Mouse (Mus musculus): Measurements from ENCODE around the gene Gpr27. TPM values are rescaled to one million over a fixed set of nuclear protein-coding genes. Genes with fewer than 3 reads are reported as not detected.
A peak's percentile ranks its signal among the peaks of the same experiment; 100 is the strongest.

Gene Gpr27
- polyA plus RNA-seq, 1 experiment from 2014 or later, result 0.23 TPM

DNA sequence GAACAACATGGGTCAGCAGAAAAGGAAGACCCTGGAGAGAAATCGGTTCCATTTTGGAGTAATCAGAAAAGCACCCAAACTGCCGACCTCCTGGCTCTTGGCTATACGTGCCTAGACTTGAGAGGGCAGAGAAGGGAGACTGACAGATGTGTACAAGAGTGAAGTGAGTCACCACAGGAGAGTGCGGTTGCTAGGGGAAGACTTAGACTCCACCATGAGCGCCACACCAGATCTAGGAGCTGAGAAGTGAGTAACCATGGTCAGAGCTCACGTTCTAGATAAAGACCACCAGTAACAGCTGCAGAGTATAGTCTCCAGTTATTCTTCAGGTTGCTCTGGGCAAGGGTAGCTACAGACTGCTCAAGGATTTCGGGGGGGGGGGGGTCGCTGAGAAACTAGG, 29.2 kb upstream of the Gpr27 start:
- Histone ChIP-seq H3K4me2 (no peak overlapping the region), H3K4me1 (peaks cover 19% of the 10 kb centered on the region; the same call in 1 of the 2 replicates), H3K27ac (no peak overlapping the region), H3K9ac (no peak overlapping the region), H3K4me3 (no peak overlapping the region), H3K36me3 (no peaks in the 10 kb centered on the region), H3K9me3 (replicated peaks) (no peaks in the 10 kb centered on the region), H3K27me3 (replicated peaks) (peaks cover 50% of the 10 kb centered on the region)
- ATAC-seq, result no peak
- 64% methylated on average over 8 of the region's 8 CpGs for WGBS (ENCODE audit: insufficient replicate concordance)

DNA sequence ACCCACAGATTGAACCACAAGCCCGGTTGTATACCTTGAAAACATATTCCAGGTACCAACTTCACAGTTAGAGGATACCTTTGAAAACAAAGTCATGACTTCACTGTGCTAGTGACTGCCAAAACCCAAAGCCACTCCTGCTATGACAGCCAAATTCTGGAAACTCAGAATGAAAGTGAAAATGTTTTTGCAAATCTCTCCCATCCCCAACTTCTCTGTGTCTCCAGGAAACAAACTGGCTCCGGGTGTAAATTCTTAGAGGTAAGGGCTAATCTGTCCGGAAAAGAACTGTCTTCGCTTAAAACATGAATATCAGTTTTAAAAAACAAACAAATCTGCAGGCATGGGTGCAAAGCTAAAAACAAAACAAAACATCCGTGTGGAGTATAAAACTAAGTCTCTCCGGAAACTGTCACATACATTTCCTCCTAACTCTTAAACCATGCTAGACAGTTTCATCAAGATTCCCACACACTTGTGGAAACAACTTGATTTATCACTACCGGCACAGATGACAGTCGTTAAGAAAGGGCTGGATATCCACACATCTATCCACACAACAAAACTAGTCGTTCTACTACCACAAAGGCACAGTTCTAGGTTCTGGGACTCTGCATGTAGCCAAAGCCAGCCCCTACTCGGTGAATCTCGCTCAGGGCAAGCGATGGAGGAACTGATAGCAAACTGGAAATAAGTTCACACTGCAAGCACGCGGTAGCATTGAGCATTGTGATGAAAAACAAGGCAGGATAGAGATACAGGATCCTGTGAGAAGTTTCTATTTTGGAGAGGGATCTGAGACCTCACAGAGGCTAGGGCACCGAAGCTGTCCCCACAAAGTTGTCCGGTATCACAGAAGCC, 26.8 kb upstream of the Gpr27 start:
- WGBS (ENCODE audit: insufficient replicate concordance), result 17% methylated on average over 16 of the region's 16 CpGs
- peak overlapping the region; percentile 57; the same call in 1 of the 2 replicates for H3K9ac ChIP-seq
- no peak for ATAC-seq
- peak overlapping the region; percentile 80 for H3K4me2 ChIP-seq
- peak overlapping the region; percentile 63 for H3K4me3 ChIP-seq
- H3K36me3 ChIP-seq, result no peaks in the 10 kb centered on the region
- no peaks in the 10 kb centered on the region for H3K9me3 ChIP-seq (replicated peaks)
- H3K27me3 ChIP-seq (replicated peaks), result peaks cover 68% of the 10 kb centered on the region
- H3K4me1 ChIP-seq, result peaks cover 19% of the 10 kb centered on the region; the same call in 1 of the 2 replicates
- H3K27ac ChIP-seq, result no peak overlapping the region

DNA sequence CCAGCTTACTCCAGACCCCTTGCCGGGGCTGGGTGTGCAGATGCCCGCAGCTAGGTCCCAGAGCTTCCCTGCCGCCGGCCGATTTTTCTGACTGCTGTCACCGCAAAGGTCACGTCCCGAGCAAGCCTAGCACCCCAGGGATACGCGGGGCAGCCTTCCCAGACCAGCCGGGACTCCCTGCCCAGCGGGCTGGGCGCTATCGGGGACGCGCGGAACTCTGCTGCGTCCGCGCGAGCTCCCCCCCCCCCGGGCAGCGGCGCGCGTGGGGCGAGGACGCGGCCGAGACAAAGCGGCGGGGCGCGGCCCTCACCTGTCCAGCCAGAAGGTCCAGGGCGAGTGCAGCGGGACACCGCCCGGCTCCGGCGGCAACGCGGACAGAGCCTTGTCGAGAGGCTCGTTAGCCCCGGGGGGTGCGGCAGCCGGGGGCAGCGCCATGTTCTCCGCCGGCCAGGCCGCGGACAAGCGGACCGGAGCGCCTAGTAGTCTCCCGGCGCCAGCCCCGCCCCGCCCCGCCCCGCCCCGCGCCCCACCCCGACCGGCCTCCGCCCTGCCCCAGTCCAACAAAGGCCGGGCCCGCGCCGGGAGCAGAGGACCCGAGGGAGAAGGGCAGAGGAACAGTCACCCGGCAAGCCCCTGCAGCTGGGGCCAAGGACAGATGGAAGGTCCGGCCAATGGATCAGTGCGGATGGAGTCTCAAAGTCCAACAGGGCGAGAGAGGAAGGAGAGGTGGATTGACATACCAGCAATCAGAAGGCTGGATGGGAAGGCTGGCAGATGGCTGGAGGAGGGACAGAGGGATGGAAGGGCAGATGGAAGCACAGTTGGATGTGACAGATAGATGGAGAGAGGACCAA, 25.9 kb upstream of the Gpr27 start, which contains the start of the genes Eif4e3 and Gm20696:
Eif4e3 (minus strand) TSS at position 454 of the 854 bp plus-strand sequence.
Gm20696 (minus strand) TSS at position 480 of the 854 bp plus-strand sequence.
- Histone ChIP-seq H3K27me3 (replicated peaks) (peaks cover 68% of the 10 kb centered on the region), H3K9ac (peak within 1 kb of the TSS; percentile 57), H3K4me1 (peaks cover 19% of the 10 kb centered on the region; the same call in 1 of the 2 replicates), H3K9me3 (replicated peaks) (no peaks in the 10 kb centered on the region), H3K4me2 (peak within 1 kb of the TSS; percentile 80), H3K27ac (no peak within 1 kb of the TSS), H3K4me3 (peak within 1 kb of the TSS; percentile 63), H3K36me3 (no peaks in the 10 kb centered on the region)
- WGBS (ENCODE audit: insufficient replicate concordance), result 1% methylated on average over 74 of the region's 75 CpGs
- ATAC-seq, result peak; percentile 53; the same call in 1 of the 2 replicates

DNA sequence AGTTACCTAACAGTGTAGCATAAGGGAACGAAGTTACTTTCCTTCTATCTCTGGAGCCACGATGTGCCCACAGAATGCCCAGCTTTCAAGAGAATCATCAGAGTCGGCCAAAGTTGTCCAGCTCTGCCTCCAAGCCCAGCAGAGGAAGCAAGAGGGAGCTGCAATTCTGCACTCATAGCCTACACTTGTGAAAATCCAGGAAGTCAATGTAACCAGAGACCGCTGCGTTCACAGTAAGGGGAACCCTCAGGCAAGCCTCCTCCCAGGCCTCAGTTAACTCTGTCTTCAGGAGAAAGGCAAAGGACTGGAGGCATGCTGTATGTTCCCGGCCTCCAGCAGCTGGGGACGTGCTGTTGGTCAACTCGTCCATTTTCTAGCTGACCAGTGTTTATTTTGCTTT, 25.2 kb upstream of the Gpr27 start:
- Histone ChIP-seq H3K9ac (no peak overlapping the region), H3K4me1 (peaks cover 19% of the 10 kb centered on the region; the same call in 1 of the 2 replicates), H3K4me2 (peak overlapping the region; percentile 80), H3K27me3 (replicated peaks) (peaks cover 68% of the 10 kb centered on the region), H3K4me3 (no peak overlapping the region), H3K27ac (no peak overlapping the region), H3K9me3 (replicated peaks) (no peaks in the 10 kb centered on the region), H3K36me3 (no peaks in the 10 kb centered on the region)
- ATAC-seq, result no peak
- WGBS (ENCODE audit: insufficient replicate concordance), result 30% methylated on average over 8 of the region's 8 CpGs

DNA sequence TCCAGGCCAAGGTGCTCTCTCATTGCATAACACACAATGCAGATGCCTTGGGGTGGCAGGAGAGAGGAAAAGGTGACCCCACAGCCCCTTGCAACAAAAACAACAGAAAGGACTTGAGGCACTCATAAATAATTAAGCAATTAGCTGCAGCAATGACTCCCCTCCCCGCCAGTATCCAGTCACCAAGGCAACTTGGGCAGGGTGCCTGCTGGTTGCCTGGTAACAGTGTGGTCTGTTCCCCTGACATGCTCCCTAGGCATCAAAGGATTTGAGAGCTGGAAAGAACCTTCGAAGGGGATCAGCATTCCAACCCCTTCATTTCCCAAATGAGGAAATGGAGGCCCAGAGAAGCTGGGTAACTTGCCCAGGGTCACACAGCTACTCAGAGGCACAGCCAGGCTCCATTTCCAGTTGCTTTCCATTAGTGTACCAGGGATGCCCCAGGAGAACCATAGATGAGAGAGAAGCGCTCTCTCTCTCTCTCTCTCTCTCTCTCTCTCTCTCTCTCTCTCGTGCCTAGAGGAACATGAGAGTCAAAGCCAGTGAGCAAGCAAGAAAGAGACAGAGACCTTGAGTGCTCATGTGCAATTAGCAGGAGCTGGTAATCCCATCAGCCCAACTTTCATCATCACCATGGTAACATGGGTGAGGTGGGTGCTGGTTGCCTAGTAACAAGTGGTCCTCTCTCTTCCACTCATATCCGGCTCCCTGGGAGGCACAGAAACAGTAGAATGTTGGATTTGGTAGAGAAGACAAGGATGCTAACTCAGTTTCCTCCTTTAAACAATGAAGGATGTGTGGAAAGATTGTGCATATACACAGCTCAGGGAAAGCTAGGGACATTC, 22.8 kb upstream of the Gpr27 start:
- H3K4me3 ChIP-seq, result no peak overlapping the region
- H3K4me2 ChIP-seq, result no peak overlapping the region
- H3K27ac ChIP-seq, result no peak overlapping the region
- peaks cover 19% of the 10 kb centered on the region; the same call in 1 of the 2 replicates for H3K4me1 ChIP-seq
- H3K27me3 ChIP-seq (replicated peaks), result peaks cover 53% of the 10 kb centered on the region
- no peaks in the 10 kb centered on the region for H3K9me3 ChIP-seq (replicated peaks)
- no peak for ATAC-seq
- H3K36me3 ChIP-seq, result no peaks in the 10 kb centered on the region
- no peak overlapping the region for H3K9ac ChIP-seq
- 40% methylated on average over 5 of the region's 5 CpGs for WGBS (ENCODE audit: insufficient replicate concordance)

DNA sequence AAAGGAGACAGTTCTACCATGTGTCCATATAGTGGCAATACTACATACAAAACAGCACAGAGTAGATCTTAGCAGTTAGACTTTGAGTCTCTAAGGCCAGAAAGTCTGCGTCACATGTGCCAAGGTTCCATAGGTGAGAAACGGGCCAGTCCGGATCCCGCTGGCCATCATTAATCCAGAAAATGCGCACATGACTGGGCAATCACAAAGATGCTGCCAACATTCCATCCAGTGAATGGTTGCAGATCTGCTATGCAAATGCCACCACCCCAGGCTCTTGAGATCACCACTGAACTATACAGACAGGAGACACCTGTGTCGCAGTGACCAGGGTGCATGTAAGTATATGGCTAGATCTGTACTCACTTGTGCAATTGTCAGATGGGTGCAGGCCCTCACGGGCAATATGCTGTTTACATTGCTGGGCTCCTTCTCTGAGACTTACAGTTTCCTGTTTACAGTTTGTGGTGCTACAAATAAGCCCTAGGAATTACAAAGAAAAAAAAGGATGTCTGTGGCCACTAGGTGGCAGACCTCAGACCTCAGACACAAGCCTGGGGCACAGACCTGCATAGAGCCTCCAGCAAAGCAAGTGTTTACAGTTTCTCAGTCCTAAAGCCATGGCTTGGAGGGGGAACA, 21.9 kb upstream of the Gpr27 start:
- Histone ChIP-seq H3K4me3 (no peak overlapping the region), H3K9ac (no peak overlapping the region), H3K27me3 (replicated peaks) (peaks cover 44% of the 10 kb centered on the region), H3K36me3 (no peaks in the 10 kb centered on the region), H3K27ac (no peak overlapping the region), H3K4me1 (peaks cover 15% of the 10 kb centered on the region; the same call in 1 of the 2 replicates), H3K4me2 (no peak overlapping the region), H3K9me3 (replicated peaks) (no peaks in the 10 kb centered on the region)
- 72% methylated on average over 7 of the region's 7 CpGs for WGBS (ENCODE audit: insufficient replicate concordance)
- ATAC-seq, result no peak

DNA sequence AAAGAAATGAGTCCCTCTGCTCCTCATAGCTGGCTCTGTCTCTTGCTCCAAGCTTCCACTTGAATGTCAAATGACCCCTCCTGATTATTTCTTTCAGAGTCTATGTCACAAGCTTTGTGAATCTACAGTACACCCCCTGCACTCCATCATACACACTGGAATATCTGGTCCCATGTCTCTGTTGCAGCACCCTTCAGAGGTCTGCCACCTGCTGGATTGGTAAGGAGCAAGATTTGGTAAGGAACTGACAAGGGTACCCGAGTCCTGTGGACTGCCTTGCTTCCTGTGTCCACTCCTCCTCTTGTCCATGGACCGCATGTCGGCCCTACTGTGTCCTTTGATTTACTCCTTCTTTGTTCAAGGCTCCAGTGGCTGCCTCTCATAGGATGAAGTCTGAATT, 20.7 kb upstream of the Gpr27 start:
- Histone ChIP-seq H3K27ac (no peak overlapping the region), H3K4me1 (0 out of 2 replicates have a peak, but pooled peaks cover 4% of the 10 kb centered on the region), H3K36me3 (no peaks in the 10 kb centered on the region), H3K4me2 (no peak overlapping the region), H3K9me3 (replicated peaks) (no peaks in the 10 kb centered on the region), H3K9ac (no peak overlapping the region), H3K27me3 (replicated peaks) (peaks cover 33% of the 10 kb centered on the region), H3K4me3 (no peak overlapping the region)
- 43% methylated on average over 3 of the region's 3 CpGs for WGBS (ENCODE audit: insufficient replicate concordance)
- no peak for ATAC-seq

DNA sequence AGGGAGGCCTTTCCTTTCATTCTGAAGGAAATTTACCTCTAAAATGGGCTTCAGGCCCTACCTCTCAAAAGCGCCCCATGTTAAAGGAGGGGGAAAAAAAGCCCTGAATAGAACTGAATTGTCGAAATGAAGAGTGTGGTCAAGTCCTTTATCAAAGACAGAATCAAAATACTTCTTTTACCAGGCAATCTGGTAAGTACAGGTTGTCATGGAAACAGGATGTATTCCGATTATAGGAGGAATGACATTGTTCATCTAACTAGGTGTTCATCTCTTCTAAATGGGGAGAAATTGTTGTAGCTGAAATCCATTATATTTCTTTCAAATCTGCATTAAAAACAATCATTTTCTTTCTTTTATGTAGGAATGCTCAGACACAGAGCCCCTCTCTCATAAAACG, 18.0 kb upstream of the Gpr27 start:
- H3K9ac ChIP-seq, result no peak overlapping the region
- ATAC-seq, result no peak
- WGBS (ENCODE audit: insufficient replicate concordance), result 62% methylated on average over 4 of the region's 4 CpGs

DNA sequence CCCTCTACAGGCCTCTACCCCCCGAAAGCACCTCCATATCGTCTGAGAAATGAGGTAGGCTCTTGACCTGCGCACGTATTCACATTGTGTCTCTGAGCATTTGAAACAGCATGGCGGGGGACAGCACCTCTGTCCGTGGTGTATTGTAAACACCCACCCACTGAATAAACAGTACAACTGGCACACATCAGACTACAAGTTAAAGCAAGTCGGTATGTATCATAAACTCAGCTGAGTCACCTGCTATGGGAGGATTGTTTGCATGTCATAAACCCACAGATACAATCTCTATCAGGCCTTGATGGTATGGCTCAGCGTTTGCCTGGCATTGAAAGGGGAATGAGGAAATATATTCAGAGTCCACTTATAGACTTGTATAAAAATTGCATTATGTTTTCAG, 15.2 kb upstream of the Gpr27 start:
- H3K4me2 ChIP-seq, result no peak overlapping the region
- H3K4me1 ChIP-seq, result no peaks in the 10 kb centered on the region
- no peaks in the 10 kb centered on the region for H3K36me3 ChIP-seq
- WGBS (ENCODE audit: insufficient replicate concordance), result 61% methylated on average over 8 of the region's 8 CpGs
- no peak for ATAC-seq
- H3K27me3 ChIP-seq (replicated peaks), result no peaks in the 10 kb centered on the region; the same call in 1 of the 2 replicates
- H3K27ac ChIP-seq, result no peak overlapping the region
- no peak overlapping the region for H3K4me3 ChIP-seq
- no peaks in the 10 kb centered on the region for H3K9me3 ChIP-seq (replicated peaks)
- no peak overlapping the region for H3K9ac ChIP-seq

More for the DNA sequence above, 18.0 kb upstream of the Gpr27 start:
- Histone ChIP-seq H3K27ac (no peak overlapping the region), H3K4me1 (no peaks in the 10 kb centered on the region), H3K27me3 (replicated peaks) (peaks cover 6% of the 10 kb centered on the region; the same call in 1 of the 2 replicates), H3K9me3 (replicated peaks) (no peaks in the 10 kb centered on the region), H3K36me3 (no peaks in the 10 kb centered on the region), H3K4me3 (no peak overlapping the region), H3K4me2 (no peak overlapping the region)

DNA sequence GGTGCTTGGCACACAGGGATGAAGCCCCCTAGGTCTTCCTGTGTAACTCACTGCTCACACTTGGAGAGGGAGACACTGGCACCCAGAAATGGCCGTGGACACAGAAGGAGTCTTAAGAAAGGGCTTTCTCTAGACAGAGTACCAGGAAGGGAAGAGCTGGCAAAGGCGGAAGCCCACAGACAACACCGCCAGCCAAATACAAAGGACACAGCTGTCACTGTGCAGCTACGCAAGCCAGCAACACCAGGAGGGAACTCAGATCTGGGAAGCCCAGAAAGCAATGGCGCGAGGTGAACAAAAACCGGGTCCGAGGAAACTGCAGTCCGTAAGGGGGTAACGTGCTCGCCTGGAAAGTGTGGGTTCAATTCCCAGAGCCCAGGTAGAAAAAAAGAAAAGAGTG, 14.4 kb upstream of the Gpr27 start:
- ATAC-seq, result no peak
- Histone ChIP-seq H3K27ac (no peak overlapping the region), H3K27me3 (replicated peaks) (no peaks in the 10 kb centered on the region; the same call in 1 of the 2 replicates), H3K36me3 (no peaks in the 10 kb centered on the region), H3K9me3 (replicated peaks) (no peaks in the 10 kb centered on the region), H3K4me2 (no peak overlapping the region), H3K9ac (no peak overlapping the region), H3K4me3 (no peak overlapping the region), H3K4me1 (no peaks in the 10 kb centered on the region)
- 69% methylated on average over 11 of the region's 11 CpGs for WGBS (ENCODE audit: insufficient replicate concordance)

DNA sequence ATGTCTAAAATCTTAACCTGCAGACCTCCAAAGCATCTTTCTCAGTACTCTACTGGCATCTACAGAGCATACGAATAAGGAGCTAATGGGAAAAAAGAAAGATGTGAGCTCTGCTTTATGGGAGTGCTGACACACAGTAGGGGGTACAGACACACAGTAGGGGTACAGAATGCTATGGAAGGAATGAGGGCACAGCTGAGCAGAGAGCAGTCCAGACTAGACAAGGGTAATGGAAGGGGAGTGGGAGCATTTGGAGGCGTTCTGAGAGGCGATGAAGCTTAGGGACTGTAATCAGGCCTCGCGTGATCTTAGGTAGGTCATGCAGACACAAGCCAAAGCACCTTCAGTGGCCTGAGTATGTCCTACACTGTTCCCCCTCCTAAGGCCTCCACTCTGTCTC, 8.5 kb upstream of the Gpr27 start:
- no peak overlapping the region for H3K4me2 ChIP-seq
- peaks cover 13% of the 10 kb centered on the region; the same call in 1 of the 2 replicates for H3K27me3 ChIP-seq (replicated peaks)
- no peak for ATAC-seq
- no peak overlapping the region for H3K27ac ChIP-seq
- 80% methylated on average over 5 of the region's 5 CpGs for WGBS (ENCODE audit: insufficient replicate concordance)
- no peaks in the 10 kb centered on the region for H3K4me1 ChIP-seq
- no peaks in the 10 kb centered on the region for H3K36me3 ChIP-seq
- H3K4me3 ChIP-seq, result no peak overlapping the region
- no peaks in the 10 kb centered on the region for H3K9me3 ChIP-seq (replicated peaks)
- H3K9ac ChIP-seq, result no peak overlapping the region

Measured in liver, embryonic 12.5 days (tissue).